Mouse (Mus musculus) stomach, embryonic 16.5 days (tissue): ENCODE results near the gene Clstn1. TPM values are rescaled to one million over a fixed set of nuclear protein-coding genes. Genes with fewer than 3 reads are reported as not detected.

Experiments
- ATAC-seq: fragments of 200-750 bp; cut with Nextera tagmentation; 2 replicates; pipeline ENCODE4 v1.8.0; 2017; ENCODE audit warnings: moderate number of reproducible peaks, moderate TSS enrichment; ENCODE audit not compliant: insufficient read depth, low FRiP score
- H3K27ac ChIP-seq: fragments of 300-500 bp; sonication (generic); 2 replicates; pipeline ENCODE4 v1.5.1; 2014; ENCODE audit warnings: low read length
- H3K27me3 ChIP-seq: fragments of 300-500 bp; sonication (generic); 2 replicates; pipeline ENCODE4 v1.6.1; 2014; ENCODE audit warnings: low read length, control low read depth, mixed read lengths; ENCODE audit not compliant: control insufficient read depth, insufficient read depth
- H3K36me3 ChIP-seq: fragments of 300-500 bp; sonication (generic); 2 replicates; pipeline ENCODE4 v1.6.1; 2014; ENCODE audit warnings: low read length; ENCODE audit not compliant: control insufficient read depth, insufficient read depth
- H3K4me1 ChIP-seq: fragments of 300-500 bp; sonication (generic); 2 replicates; pipeline ENCODE4 v1.6.1; 2014; ENCODE audit warnings: low read length, control low read depth, mixed read lengths; ENCODE audit not compliant: control insufficient read depth, insufficient read depth
- H3K4me2 ChIP-seq: fragments of 300-500 bp; sonication (generic); 2 replicates; pipeline ENCODE4 v1.6.1; 2014; ENCODE audit warnings: low read depth, low read length, mixed read lengths
- H3K4me3 ChIP-seq: fragments of 300-500 bp; sonication (generic); replicated peaks from 2 replicates; pipeline ENCODE4 v1.5.1; 2014; ENCODE audit warnings: mild to moderate bottlenecking, low read length
- H3K9ac ChIP-seq: fragments of 300-500 bp; sonication (generic); 2 replicates; pipeline ENCODE4 v1.6.1; 2014; ENCODE audit warnings: low read length
- H3K9me3 ChIP-seq: fragments of 300-500 bp; sonication (generic); replicated peaks from 2 replicates; pipeline ENCODE4 v1.6.1; 2016; ENCODE audit warnings: low read length, control low read depth; ENCODE audit not compliant: control insufficient read depth
- WGBS: fragments of 180-500 bp; shearing (Covaris S2); extraction: QIAGEN DNeasy Blood & Tissue Kit; methylation state at CpG from one replicate; pipeline ENCODE4 v1.1.7; 2014; 5-methylcytosine and 5-hydroxymethylcytosine counted together
- polyA plus RNA-seq: library from polyadenylated mRNA; unstranded; fragments of >200 nt; fragmentation: Nextera tagmentation; extraction: Ambion mirVana; gene quantifications from 2 replicates; pipeline ENCODE4 v1.2.1, GENCODE M21; 2015

Clstn1 gene
- polyA plus RNA-seq, 1 experiment from 2014 or later, result 14.7 TPM

DNA sequence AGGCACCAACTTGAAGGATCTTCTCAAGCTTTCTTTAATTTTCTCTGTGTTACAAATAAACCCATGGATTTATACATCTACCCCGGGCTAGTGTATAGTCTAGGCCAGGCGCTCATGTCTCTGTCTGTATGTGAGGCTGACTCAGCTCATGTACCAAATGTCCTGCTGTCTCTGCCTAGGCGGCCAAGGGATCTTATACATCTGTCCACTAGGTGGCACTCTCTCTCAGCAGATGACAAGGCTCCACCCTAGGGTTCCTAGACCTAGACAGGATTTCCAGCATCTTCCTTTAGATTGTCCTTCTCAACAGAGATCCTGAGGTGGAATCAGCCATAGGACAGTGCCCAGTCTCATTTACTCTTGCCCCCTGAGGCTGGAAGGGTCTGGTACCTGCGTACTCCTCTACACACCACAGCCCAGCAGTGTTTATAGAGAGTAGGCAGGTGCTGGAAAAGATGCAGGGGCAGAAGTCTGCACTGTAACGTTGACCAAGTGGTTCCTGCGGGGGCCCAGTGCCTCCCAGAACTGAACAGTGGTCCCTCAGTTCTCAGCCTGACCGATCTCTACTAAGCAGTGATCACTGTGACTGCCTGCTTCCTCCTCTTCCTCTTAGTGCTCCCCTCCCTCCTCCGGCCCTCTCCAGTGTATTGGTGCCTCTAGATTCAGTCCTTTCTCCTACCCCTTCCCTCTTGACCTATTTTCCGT is 36.9 kb upstream of the Clstn1 start:
- H3K27ac ChIP-seq, result no peak overlapping the region
- no peak overlapping the region for H3K4me2 ChIP-seq
- H3K36me3 ChIP-seq, result 0 out of 2 replicates have a peak, but pooled peaks cover 3% of the 10 kb centered on the region
- WGBS, result 55% methylated on average over 9 of the region's 9 CpGs
- no peaks in the 10 kb centered on the region for H3K27me3 ChIP-seq
- peak; percentile 71; the same call in 1 of the 2 replicates for ATAC-seq
- 0 out of 2 replicates have a peak, but pooled peaks cover 3% of the 10 kb centered on the region for H3K4me1 ChIP-seq
- H3K9me3 ChIP-seq, result no peaks in the 10 kb centered on the region
- H3K9ac ChIP-seq, result no peak overlapping the region
- H3K4me3 ChIP-seq, result no peak overlapping the region

DNA sequence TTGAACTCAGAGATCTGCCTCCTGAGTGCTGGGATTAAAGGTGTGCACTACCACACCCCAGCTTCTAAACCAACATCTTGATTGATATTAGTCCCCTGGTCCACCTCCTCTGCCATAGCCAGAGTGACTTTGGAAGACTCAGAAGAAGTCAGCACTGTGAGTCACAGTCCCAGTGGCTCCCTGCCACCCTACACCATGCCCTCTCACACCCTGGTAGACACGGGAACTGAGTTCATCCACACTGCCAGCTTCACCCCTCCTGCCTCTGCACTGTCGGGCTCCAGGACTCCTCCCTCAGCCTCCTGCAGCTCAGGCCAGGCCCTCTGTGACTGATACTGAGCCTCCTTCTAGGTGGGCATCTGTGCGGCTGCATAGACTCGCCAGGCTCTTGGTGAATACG is 35.4 kb upstream of the Clstn1 start:
- no peak for ATAC-seq
- Histone ChIP-seq H3K4me2 (no peak overlapping the region), H3K9ac (no peak overlapping the region), H3K27me3 (no peaks in the 10 kb centered on the region), H3K4me1 (no peaks in the 10 kb centered on the region), H3K4me3 (no peak overlapping the region), H3K9me3 (no peaks in the 10 kb centered on the region), H3K36me3 (0 out of 2 replicates have a peak, but pooled peaks cover under 1% of the 10 kb centered on the region), H3K27ac (no peak overlapping the region)
- 76% methylated on average over 5 of the region's 5 CpGs for WGBS

DNA sequence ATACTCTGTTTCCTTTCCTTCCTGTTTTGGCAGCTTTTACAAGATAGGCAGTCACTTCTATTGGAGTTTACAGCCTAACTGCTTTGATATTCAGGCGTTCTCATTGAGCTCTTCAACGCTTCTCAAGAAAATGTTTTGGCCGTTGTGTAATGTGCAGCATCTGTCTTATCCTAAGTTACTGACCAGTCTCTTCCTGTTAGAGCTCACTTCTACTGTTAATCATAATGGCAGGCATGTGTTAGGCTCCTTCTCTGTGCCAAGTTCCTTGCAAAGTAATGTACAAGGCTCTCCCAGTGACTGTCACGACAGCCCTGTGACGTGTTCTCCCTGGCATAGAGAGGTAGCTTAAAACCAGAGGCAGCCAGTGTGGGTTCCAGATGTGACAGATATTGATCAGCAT is 34.6 kb upstream of the Clstn1 start:
- H3K9me3 ChIP-seq, result no peaks in the 10 kb centered on the region
- H3K27ac ChIP-seq, result no peak overlapping the region
- no peaks in the 10 kb centered on the region for H3K27me3 ChIP-seq
- WGBS, result 64% methylated on average over 5 of the region's 5 CpGs
- no peak overlapping the region for H3K9ac ChIP-seq
- no peak for ATAC-seq
- no peak overlapping the region for H3K4me3 ChIP-seq
- no peak overlapping the region for H3K4me2 ChIP-seq
- H3K36me3 ChIP-seq, result no peaks in the 10 kb centered on the region
- H3K4me1 ChIP-seq, result no peaks in the 10 kb centered on the region

DNA sequence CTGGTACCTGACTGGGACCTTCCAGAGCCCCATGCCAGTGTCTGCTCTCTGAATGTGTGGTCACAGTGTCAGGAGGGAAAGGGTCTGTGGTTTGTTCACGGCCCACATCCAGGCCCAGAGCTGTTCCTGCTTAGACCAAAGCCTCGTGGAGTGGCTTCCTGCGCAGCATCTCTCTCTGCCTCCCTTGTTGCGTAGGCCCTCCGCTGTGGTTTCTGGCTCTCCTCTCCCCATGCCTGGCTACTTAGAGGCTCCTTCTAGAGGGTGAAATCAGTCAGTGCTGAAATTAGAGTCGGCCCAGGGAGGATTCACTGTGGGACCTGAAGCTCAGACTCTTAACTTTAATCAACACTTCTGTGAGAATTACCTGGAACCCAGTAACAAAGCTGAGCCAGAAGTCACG is 32.4 kb upstream of the Clstn1 start:
- Histone ChIP-seq H3K4me2 (no peak overlapping the region), H3K27ac (no peak overlapping the region), H3K9me3 (no peaks in the 10 kb centered on the region), H3K9ac (no peak overlapping the region), H3K27me3 (no peaks in the 10 kb centered on the region), H3K4me1 (peaks cover 10% of the 10 kb centered on the region; the same call in 1 of the 2 replicates), H3K36me3 (no peaks in the 10 kb centered on the region), H3K4me3 (no peak overlapping the region)
- no peak for ATAC-seq
- 73% methylated on average over 7 of the region's 7 CpGs for WGBS

DNA sequence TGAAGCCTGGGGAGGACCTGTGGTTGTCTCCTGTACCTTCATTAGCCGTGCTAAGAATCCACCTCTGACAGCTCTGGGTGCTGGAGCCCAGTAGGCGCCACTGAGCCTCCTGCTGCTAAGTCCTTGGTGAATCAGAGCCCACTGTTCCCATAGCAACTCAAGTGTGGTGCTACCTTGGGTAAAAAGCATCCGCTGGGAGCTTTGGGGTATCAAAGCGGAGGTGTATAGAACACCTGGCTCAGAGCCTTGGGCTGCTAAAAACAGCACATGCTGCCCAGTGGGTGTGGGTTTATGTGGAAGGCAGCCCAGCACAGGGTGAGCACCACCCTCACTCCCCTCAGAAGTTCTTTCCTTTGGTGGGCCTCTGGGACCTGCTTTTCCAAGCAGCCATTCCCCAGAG is 30.2 kb upstream of the Clstn1 start:
- Histone ChIP-seq H3K4me2 (no peak overlapping the region), H3K36me3 (peaks cover 4% of the 10 kb centered on the region; the same call in 1 of the 2 replicates), H3K9ac (no peak overlapping the region), H3K27ac (no peak overlapping the region), H3K4me1 (peaks cover 10% of the 10 kb centered on the region; the same call in 1 of the 2 replicates), H3K27me3 (no peaks in the 10 kb centered on the region), H3K4me3 (no peak overlapping the region), H3K9me3 (no peaks in the 10 kb centered on the region)
- 85% methylated on average over 4 of the region's 4 CpGs for WGBS
- ATAC-seq, result no peak

DNA sequence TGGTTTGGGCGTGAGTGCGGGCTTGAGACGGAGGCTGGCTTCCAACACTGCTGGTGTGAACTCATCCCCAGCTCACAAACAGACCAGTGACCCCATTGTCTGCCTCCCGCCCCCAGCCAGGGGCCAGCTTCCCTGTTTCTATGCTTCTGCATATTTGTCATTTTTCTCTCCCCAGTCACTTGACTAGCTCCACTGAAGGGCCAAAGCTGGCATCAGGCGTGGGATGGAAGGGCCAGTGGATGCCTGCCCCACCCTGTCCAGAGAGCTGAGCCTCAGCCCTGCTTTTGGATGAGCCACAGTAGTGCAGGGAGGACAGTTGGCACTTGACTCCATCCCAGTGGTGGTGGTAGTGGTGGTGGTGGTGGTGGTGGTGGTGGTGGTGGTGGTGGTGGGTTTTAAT is 28.4 kb upstream of the Clstn1 start:
- no peak overlapping the region for H3K4me2 ChIP-seq
- H3K9ac ChIP-seq, result no peak overlapping the region
- H3K4me3 ChIP-seq, result no peak overlapping the region
- peaks cover 4% of the 10 kb centered on the region; the same call in 1 of the 2 replicates for H3K36me3 ChIP-seq
- WGBS, result 80% methylated on average over 5 of the region's 5 CpGs
- ATAC-seq, result no peak
- peaks cover 22% of the 10 kb centered on the region for H3K4me1 ChIP-seq
- no peaks in the 10 kb centered on the region for H3K27me3 ChIP-seq
- no peak overlapping the region for H3K27ac ChIP-seq
- no peaks in the 10 kb centered on the region for H3K9me3 ChIP-seq

DNA sequence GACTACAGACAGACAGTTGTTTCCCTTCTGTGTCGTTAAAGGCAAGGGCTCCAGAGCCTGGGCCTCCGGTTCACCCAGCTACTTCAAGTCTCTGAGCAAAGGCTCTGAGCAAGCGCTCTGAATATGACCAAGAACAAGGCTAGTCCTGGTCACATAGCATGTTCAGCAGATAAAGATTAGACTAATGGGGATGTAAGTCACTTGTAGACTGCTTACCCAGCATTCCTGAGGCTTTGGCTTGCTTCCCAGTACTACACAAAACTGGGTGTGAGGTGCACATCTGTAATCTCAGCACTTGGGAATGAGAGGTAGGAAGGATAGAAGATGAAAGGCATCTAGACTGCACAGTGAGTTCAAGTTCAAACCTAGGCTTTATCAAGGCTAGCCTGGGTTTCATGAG is 27.9 kb upstream of the Clstn1 start:
- Histone ChIP-seq H3K9me3 (no peaks in the 10 kb centered on the region), H3K36me3 (peaks cover 4% of the 10 kb centered on the region; the same call in 1 of the 2 replicates), H3K4me2 (no peak overlapping the region), H3K27ac (no peak overlapping the region), H3K4me1 (peaks cover 26% of the 10 kb centered on the region), H3K9ac (no peak overlapping the region), H3K4me3 (no peak overlapping the region), H3K27me3 (no peaks in the 10 kb centered on the region)
- peak; percentile 19; the same call in 1 of the 2 replicates for ATAC-seq
- 66% methylated on average over 3 of the region's 3 CpGs for WGBS

DNA sequence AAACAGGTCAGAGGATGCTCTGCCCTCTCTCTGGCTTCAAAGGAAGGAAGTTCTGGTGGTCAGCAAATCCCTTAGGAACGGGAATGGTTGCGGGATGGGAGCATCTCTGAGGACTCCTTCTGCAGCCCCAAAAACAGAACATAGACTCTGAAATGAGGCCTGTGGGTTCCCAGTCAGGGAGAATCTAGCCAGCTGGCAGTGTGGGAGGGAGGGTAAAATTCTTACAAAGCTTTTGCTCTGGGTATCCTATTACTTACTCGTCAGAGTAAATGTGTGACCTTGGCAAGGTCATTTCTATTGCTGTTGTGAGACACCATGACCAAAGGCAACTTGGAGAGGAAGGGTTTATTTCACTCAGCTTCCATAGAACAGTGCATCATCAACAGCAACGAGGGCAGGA is 24.9 kb upstream of the Clstn1 start:
- no peak overlapping the region for H3K4me3 ChIP-seq
- H3K9me3 ChIP-seq, result no peaks in the 10 kb centered on the region
- no peak for ATAC-seq
- 78% methylated on average over 4 of the region's 4 CpGs for WGBS
- no peak overlapping the region for H3K4me2 ChIP-seq
- no peak overlapping the region for H3K9ac ChIP-seq
- H3K4me1 ChIP-seq, result peaks cover 45% of the 10 kb centered on the region
- H3K27me3 ChIP-seq, result no peaks in the 10 kb centered on the region
- peaks cover 4% of the 10 kb centered on the region; the same call in 1 of the 2 replicates for H3K36me3 ChIP-seq
- no peak overlapping the region for H3K27ac ChIP-seq

DNA sequence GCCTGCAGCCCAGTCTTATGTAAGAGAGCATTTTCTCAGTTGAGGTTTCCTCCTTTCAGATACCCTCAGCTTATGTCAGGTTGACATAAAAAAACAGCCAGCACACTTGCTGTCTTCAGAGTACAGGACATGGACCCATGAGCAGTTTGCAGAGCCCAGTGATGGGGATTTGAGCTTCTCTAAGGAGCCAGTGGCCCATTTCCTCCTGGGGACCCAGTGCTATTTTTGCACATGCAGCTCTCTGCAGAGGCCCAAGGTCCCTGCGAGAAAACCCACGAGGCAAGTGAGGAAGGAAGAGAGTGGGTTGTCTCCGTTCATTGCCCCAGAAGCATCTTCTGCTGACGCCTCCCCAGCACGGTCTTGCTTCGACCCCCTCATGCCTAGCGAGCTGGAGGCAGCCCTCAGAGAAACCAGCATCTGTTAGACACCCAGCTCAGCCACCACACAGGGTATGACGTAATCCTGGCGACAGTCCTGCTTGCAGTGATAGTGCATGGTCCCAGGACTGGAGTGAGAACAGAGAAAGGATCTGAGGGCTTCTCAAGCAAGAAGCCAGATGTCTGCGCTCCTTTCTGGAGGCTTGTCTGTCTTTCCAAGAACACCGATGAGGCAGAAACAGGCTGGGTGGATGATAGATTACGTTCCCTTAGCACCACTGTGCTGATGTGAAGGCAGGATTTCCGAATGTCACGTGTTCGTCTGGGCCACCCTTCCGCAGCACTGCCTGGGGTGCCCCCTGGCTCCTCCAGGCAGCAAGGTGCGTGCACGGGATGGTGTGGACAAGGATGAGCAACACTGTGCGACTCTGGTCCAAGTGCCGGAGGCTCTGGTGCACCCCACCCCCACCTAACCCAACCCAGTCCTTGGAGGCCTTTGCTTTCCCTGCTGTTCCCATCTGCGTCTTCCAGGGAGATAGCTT is 24.0 kb upstream of the Clstn1 start:
- peaks cover 45% of the 10 kb centered on the region for H3K4me1 ChIP-seq
- no peak overlapping the region for H3K4me3 ChIP-seq
- peak overlapping the region; percentile 85 for H3K27ac ChIP-seq
- ATAC-seq, result no peak
- peak overlapping the region; percentile 62 for H3K9ac ChIP-seq
- peak overlapping the region; percentile 32 for H3K4me2 ChIP-seq
- no peaks in the 10 kb centered on the region for H3K27me3 ChIP-seq
- peaks cover 4% of the 10 kb centered on the region; the same call in 1 of the 2 replicates for H3K36me3 ChIP-seq
- 54% methylated on average over 21 of the region's 21 CpGs for WGBS
- no peaks in the 10 kb centered on the region for H3K9me3 ChIP-seq
